Mouse (Mus musculus) gastrocnemius, postnatal 25 days (tissue): ENCODE data around the gene Vmn2r1. TPM values are rescaled to one million over a fixed set of nuclear protein-coding genes. Genes with fewer than 3 reads are reported as not detected.
A peak's percentile ranks its signal among the peaks of the same experiment; 100 is the strongest.

ENCODE experiments used
- DNase-seq: peaks from one replicate; pipeline ENCODE4 v3.0.0; 2022
- long read RNA-seq, 2 experiments: library from polyadenylated mRNA; stranded (forward); transcript quantifications; one replicate each; pipeline ENCODE4 v2.0.0; 2021
- total RNA-seq, 2 experiments: library from RNA; stranded (reverse); gene quantifications; 1 replicate in 1 of 2; 2 replicates in 1 of 2; pipeline ENCODE4 v1.2.3; 2021

The Vmn2r1 gene
- under 1 TPM; 0.08 TPM for total RNA-seq
- long read RNA-seq, experiment 1 = 0 reads
- long read RNA-seq, experiment 2 = 0 reads

DNA sequence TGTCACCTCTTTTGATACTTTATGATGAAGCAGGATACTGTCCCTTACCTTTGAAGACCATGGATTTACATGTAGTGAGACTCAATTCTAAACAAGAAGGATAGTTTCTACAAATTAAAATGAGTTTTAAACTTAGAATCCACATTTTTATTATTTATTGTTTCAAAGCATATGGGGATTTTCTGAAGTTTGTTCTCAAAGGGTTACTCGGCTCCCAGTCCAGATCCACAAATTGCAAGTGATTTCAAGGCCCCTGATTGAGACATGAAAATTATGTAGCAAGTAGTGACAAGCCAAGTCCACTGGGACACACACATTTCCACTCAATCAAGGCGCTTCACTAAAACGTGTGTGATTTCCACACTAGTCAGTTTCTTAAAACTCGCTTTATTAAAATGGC, at the start of gene Vmn2r1:
Gene Vmn2r1 (plus strand): TSS at position 301 of the 400 bp plus-strand sequence.
- DNase-seq = no peak

- no peak for DNase-seq
Observed at GRCm38 (mm10) chr3:64038136-64038841, 43.1 kb upstream of the Vmn2r1 start.

GRCm38 (mm10) chr3:64039818-64040784, 41.2 kb upstream of the Vmn2r1 start:
- DNase-seq = peak; percentile 51

- DNase-seq = no peak
Observed at GRCm38 (mm10) chr3:64112707-64113106, 31.4 kb downstream of the Vmn2r1 start.

- DNase-seq = no peak
Observed at GRCm38 (mm10) chr3:64113352-64114046, 32.2 kb downstream of the Vmn2r1 start.

DNA sequence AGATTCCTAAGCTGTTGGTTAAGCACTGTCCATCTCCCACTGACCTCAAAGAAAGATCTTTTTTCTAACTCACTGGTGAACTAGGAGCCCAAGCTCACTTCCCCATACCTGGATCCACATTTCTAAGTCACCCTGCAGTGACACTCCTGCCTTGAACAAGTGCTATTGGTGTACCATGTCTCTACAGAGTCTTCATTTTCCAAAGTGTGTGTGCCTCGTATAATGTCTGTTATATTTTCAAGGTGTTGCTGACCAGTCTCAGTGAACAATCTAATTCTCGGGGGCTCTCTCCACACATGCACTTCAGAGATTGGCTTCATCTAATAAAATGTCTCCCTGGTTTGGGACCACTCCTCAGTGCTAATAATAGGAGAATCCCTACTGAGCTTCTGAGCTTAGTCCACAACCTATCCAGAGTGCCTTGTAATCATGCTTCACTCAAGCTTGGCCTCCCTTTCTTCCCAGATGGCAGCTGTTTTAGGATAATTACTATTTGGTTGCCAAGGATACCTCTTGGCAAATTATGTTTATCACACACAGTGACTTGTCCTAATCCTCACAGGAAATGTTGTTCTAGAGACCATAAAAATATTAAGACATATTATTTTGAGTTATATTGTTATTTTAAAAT, 60.6 kb downstream of the Vmn2r1 start, which contains the start of gene Vmn2r2:
Gene Vmn2r2 (minus strand): TSS at position 51 of the 631 bp plus-strand sequence.
- DNase-seq = no peak

Other genes starting within 250 kb of the Vmn2r1 start
- not detected for gene Plch1, start 182.1 kb upstream of the Vmn2r1 start, total RNA-seq
- 1 to 10 TPM; 4.0 to 4.7 TPM for gene E130311K13Rik, start 152.1 kb upstream of the Vmn2r1 start, total RNA-seq
- 1 to 10 TPM; 5.2 to 6.3 TPM for gene Slc33a1, start 116.8 kb upstream of the Vmn2r1 start, total RNA-seq
- gene Gmps, start 105.4 kb upstream of the Vmn2r1 start, total RNA-seq = 10 to 100 TPM; 15.0 to 15.4 TPM
- not detected for gene Vmn2r2, start 60.4 kb downstream of the Vmn2r1 start, total RNA-seq
- not detected for gene Vmn2r3, start 208.2 kb downstream of the Vmn2r1 start, total RNA-seq